Mouse (Mus musculus) hindbrain, embryonic 14.5 days (tissue): ENCODE data around the gene Pgam2. TPM values are rescaled to one million over a fixed set of nuclear protein-coding genes. Genes with fewer than 3 reads are reported as not detected.

Experiments
- ATAC-seq: fragments of 200-750 bp; cut with Nextera tagmentation; 2 replicates; pipeline ENCODE4 v1.8.0; 2017; ENCODE audit warnings: moderate number of reproducible peaks, mild to moderate bottlenecking, moderate TSS enrichment, moderate library complexity; ENCODE audit not compliant: low FRiP score
- DNase-seq: peaks from one replicate; pipeline ENCODE4 v3.0.0-alpha.2; 2015; ENCODE audit warnings: low spot score
- H3K27ac ChIP-seq: fragments of 300-500 bp; sonication (generic); 2 replicates; pipeline ENCODE4 v1.5.1; 2014; ENCODE audit warnings: mild to moderate bottlenecking, moderate library complexity
- H3K27me3 ChIP-seq: fragments of 300-500 bp; sonication (generic); 2 replicates; pipeline ENCODE4 v1.6.1; 2014; ENCODE audit warnings: mild to moderate bottlenecking, low read length, mixed read lengths; ENCODE audit not compliant: control insufficient read depth, insufficient read depth
- H3K36me3 ChIP-seq: fragments of 300-500 bp; sonication (generic); replicated peaks from 2 replicates; pipeline ENCODE4 v1.6.1; 2014; ENCODE audit not compliant: control insufficient read depth, insufficient read depth
- H3K4me1 ChIP-seq: fragments of 300-500 bp; sonication (generic); replicated peaks from 2 replicates; pipeline ENCODE4 v1.6.1; 2014; ENCODE audit warnings: antibody characterized with exemption, low read length, mixed read lengths; ENCODE audit not compliant: control insufficient read depth, insufficient read depth
- H3K4me2 ChIP-seq: fragments of 300-500 bp; sonication (generic); replicated peaks from 2 replicates; pipeline ENCODE4 v1.6.1; 2014; ENCODE audit warnings: mild to moderate bottlenecking, moderate library complexity
- H3K4me3 ChIP-seq: fragments of 300-500 bp; sonication (generic); replicated peaks from 2 replicates; pipeline ENCODE4 v1.5.1; 2014; ENCODE audit warnings: mild to moderate bottlenecking, low read length
- H3K9ac ChIP-seq: fragments of 300-500 bp; sonication (generic); 2 replicates; pipeline ENCODE4 v1.6.1; 2014
- H3K9me3 ChIP-seq: fragments of 300-500 bp; sonication (generic); 2 replicates; pipeline ENCODE4 v1.6.1; 2016; ENCODE audit warnings: low read length; ENCODE audit not compliant: control insufficient read depth
- WGBS: fragments of 180-500 bp; shearing (Covaris S2); extraction: QIAGEN DNeasy Blood & Tissue Kit; methylation state at CpG from one replicate; pipeline ENCODE4 v1.1.7; 2014; 5-methylcytosine and 5-hydroxymethylcytosine counted together
- polyA plus RNA-seq: library from polyadenylated mRNA; unstranded; fragments of >200 nt; fragmentation: Nextera tagmentation; extraction: Ambion mirVana; gene quantifications from 2 replicates; pipeline ENCODE4 v1.2.1, GENCODE M21; 2014

Pgam2 gene
- polyA plus RNA-seq, 1 experiment from 2014 or later: 2.9 TPM

DNA sequence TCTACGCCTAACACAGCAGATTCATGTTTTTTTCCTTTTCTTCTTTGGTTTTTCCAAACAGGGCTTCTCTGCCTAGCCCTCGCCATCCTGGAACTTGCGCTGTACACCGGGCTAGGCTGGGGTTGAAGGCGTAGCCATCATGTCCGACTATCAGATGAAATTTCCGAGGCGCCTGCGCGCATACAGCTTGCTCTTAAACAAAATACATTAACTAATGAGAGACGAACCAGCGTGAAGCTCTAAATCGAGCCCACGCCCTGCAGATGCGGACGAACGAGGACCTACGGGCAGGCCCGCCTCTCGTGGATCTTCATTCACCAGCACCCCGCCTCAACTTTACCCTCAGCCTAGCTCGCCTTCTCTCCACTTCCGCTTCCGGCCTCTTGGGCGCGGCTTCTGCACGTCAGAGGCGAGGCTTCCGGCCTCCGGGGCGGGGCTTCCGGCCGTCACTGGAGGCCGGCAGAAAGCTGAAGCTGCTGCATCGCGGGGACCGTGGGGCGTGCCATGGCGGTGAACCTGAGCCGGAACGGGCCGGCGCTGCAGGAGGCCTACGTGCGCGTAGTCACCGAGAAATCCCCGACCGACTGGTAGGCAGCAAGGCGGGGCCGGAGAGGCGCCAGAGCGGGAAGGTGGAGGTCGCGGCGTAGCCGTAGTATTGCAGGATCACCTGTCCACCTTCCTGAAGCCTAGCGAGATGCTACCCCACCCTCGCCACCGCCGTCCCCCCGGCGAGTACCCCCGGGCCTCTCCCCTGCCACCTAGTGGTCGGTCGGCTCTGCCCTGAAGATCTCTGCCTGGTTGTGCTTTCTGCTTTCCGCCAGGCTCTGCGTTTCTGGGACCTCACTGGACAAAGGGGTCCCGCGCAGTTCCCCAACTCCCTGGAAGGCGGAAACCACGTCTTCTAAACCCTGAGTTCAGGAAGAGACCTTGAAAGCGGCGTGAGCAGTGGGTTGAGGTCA lies 15.2 kb downstream of the Pgam2 start, which contains the start of gene Dbnl:
Gene Dbnl, plus strand, starts transcription at position 433 of the 959 bp plus-strand sequence.
- H3K9ac ChIP-seq: peak within 1 kb of the TSS; percentile 94
- H3K27ac ChIP-seq: peak within 1 kb of the TSS; percentile 93
- peak within 1 kb of the TSS; percentile 92 for H3K4me3 ChIP-seq
- no peaks in the 10 kb centered on the region for H3K27me3 ChIP-seq
- peaks cover 23% of the 10 kb centered on the region for H3K4me1 ChIP-seq
- peak; percentile 97 for DNase-seq
- WGBS: under 1% methylated on average over 67 of the region's 74 CpGs
- no peaks in the 10 kb centered on the region for H3K9me3 ChIP-seq
- H3K4me2 ChIP-seq: peak within 1 kb of the TSS; percentile 92
- peaks cover 29% of the 10 kb centered on the region for H3K36me3 ChIP-seq
- ATAC-seq: peak; percentile 96

DNA sequence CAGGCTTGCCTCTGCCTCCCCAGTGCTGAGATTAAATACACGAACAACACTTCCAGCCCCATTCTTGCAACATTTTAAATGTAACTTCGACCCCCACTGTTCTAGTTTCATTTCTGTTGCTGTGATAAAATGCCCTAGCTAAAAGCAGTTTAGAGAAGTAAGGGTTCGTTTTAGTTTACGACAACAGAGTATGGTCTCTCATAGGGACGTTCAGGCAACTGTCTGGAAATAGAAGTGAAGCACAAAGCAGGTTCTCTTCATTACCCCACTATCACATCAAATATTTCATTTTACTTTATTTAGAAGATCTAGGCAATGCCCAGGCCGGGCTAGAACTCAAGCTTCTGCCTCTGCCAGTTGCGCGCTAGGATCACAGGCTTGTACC lies 15.9 kb downstream of the Pgam2 start:
- Histone ChIP-seq H3K9ac (peak overlapping the region; percentile 94), H3K36me3 (peaks cover 22% of the 10 kb centered on the region), H3K4me1 (peaks cover 23% of the 10 kb centered on the region), H3K27ac (peak overlapping the region; percentile 93), H3K4me3 (peak overlapping the region; percentile 92), H3K27me3 (no peaks in the 10 kb centered on the region), H3K4me2 (peak overlapping the region; percentile 92), H3K9me3 (no peaks in the 10 kb centered on the region)
- DNase-seq (no peak), ATAC-seq (no peak)
- WGBS: 38% methylated on average over 8 of the region's 8 CpGs

DNA sequence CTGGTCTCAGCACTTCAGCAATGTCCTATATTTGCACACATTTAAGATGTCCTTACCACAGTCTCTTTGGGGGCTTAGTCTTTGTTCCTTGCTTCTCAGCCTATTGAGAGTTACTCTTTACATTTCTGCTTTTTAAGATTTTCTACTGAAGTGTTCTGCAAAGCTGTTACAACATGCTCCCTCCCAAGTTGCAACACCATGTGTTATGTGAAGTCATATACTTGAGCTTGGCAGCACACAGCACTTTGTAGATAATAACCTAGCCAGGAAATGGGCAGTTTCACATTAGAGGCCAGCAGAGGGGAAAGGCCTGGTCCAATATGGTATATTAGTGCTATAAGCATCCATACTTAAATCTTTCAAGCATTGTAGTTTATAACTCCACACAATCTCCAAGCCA lies 17.8 kb downstream of the Pgam2 start:
- H3K9me3 ChIP-seq: no peaks in the 10 kb centered on the region
- DNase-seq (no peak), ATAC-seq (no peak)
- no peak overlapping the region for H3K9ac ChIP-seq
- H3K27ac ChIP-seq: no peak overlapping the region
- no peaks in the 10 kb centered on the region for H3K27me3 ChIP-seq
- H3K4me3 ChIP-seq: no peak overlapping the region
- H3K4me1 ChIP-seq: peaks cover 23% of the 10 kb centered on the region
- peaks cover 7% of the 10 kb centered on the region; the same call in 1 of the 2 replicates for H3K36me3 ChIP-seq
- no peak overlapping the region for H3K4me2 ChIP-seq

DNA sequence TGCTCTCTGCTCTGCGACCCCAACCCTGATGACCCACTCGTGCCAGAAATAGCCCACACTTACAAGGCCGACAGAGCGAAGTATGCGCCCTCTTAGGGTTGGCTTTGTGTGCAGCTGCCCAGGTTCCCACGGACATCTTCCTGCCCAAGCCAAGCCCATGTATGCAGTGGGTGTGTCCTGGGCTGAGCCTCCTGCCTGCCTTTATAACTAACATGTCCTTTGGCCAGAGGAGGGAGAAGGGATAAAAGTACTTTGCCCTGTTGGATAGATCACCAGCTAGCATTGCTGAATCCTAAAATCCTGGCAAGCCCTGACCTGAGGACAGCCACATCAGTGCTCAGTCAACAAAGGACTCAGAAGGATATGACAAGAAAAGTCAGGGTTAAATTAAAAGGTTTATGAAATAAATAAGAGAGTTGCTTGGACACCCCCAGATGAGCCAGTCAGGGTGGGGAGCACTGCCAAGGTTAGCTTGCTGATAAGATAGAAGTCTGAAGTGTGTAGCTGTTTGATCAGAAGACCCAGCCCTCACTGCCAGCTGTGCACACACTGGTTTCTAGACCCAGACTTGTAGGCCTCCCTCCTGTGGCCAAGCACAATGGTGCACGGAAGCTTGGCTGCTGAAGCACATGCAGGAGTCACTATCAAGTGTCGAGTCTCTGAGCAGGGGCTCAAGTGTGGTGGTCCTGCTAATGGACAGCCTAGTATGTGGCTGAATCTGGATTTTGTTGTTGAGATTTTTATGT lies 21.2 kb downstream of the Pgam2 start:
- Histone ChIP-seq H3K4me2 (no peak overlapping the region), H3K27me3 (no peaks in the 10 kb centered on the region), H3K4me3 (no peak overlapping the region), H3K9me3 (no peaks in the 10 kb centered on the region), H3K4me1 (peaks cover 4% of the 10 kb centered on the region), H3K9ac (no peak overlapping the region), H3K27ac (no peak overlapping the region), H3K36me3 (peaks cover 12% of the 10 kb centered on the region; the same call in 1 of the 2 replicates)
- DNase-seq: no peak
- ATAC-seq: no peak
- WGBS: 74% methylated on average over 8 of the region's 8 CpGs

DNA sequence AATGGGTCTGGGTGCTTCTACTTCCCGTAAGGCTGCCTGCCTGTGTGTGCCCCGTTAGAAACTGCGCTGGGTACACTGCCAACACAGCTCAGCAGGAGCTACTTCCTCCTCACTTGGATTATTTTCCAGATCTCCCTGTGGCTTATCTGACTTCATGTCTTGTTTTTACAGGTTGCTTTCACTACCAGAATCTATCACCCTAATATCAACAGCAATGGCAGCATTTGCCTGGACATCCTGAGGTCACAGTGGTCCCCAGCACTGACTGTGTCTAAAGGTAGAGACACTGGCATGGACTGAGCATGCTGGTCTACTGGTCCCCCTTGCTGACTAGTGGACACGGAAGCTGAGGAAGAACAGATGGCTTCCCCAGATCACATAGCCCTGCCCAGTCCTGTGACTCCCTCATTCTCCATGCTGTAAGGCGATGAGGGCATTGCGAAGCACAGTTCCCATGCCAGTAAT lies 23.5 kb downstream of the Pgam2 start:
- DNase-seq (no peak), ATAC-seq (no peak)
- H3K4me3 ChIP-seq: no peak overlapping the region
- H3K27me3 ChIP-seq: no peaks in the 10 kb centered on the region
- H3K36me3 ChIP-seq: peaks cover 12% of the 10 kb centered on the region; the same call in 1 of the 2 replicates
- H3K9me3 ChIP-seq: no peaks in the 10 kb centered on the region
- no peak overlapping the region for H3K4me2 ChIP-seq
- H3K4me1 ChIP-seq: no peaks in the 10 kb centered on the region
- WGBS: 90% methylated on average over 6 of the region's 6 CpGs
- H3K9ac ChIP-seq: no peak overlapping the region
- no peak overlapping the region for H3K27ac ChIP-seq

DNA sequence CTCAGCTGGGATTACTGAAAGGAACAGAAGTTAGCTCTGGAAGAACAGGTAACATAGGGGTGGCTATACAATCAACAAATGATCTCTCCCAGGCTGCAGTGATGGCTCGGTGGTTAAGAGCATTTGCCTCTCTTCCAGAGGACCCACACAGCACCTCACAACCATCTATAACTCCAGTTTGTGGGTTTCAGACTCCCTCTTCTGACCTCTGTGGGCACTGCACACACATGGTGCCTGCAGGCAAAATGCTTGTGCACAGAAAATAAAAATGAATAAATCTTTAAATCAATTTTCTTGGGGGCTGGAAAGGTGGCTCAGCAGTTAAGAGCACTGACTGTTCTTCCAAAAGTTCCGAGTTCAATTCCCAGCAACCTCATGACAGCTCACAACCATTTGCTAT lies 25.1 kb downstream of the Pgam2 start:
- H3K9me3 ChIP-seq: no peaks in the 10 kb centered on the region
- H3K4me2 ChIP-seq: no peak overlapping the region
- H3K9ac ChIP-seq: no peak overlapping the region
- 69% methylated on average over 2 of the region's 2 CpGs for whole genome bisulfite sequencing
- ATAC-seq (no peak), DNase-seq (no peak)
- no peaks in the 10 kb centered on the region for H3K4me1 ChIP-seq
- H3K27ac ChIP-seq: no peak overlapping the region
- no peak overlapping the region for H3K4me3 ChIP-seq
- peaks cover 12% of the 10 kb centered on the region; the same call in 1 of the 2 replicates for H3K36me3 ChIP-seq
- H3K27me3 ChIP-seq: no peaks in the 10 kb centered on the region

DNA sequence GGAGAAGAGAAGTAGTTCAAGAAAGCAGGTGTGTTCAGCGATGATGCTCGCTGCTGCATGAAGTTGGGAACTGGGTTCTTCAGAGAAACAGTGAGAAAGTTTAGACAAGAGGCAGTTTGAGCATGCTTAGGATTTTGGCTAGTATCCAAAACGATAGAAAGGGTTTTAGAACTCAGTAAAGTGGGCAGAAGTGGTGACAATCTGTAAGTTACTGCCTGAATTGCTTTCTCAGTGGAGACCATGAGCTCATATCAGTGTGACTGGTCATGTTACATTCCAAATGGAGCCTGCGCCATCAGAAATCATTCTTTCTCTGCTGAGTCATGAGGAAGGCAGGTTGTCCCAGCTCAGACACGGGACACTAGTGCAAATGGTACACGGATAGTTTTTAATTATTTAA lies 37.5 kb downstream of the Pgam2 start:
- 89% methylated on average over 6 of the region's 6 CpGs for WGBS
- no peaks in the 10 kb centered on the region for H3K9me3 ChIP-seq

DNA sequence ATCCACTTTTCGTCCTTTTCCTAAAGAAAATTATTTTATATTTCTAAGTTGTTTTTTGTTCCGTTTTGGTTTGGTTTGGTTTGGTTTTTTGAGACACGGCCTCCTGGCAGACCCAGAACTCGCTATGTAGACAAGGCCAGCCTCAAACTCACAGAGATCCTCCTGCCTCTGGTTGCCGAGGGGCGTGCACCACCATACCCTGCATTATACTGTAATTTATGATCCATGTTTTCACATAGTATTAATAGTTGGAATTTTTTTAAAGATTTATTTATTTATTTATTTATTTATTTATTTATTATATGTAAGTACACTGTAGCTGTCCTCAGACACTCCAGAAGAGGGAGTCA lies 40.9 kb downstream of the Pgam2 start:
- WGBS: 22% methylated on average over 6 of the region's 6 CpGs
- Histone ChIP-seq H3K36me3 (no peaks in the 10 kb centered on the region), H3K9me3 (no peaks in the 10 kb centered on the region), H3K27ac (peak overlapping the region; percentile 93), H3K4me2 (peak overlapping the region; percentile 69), H3K9ac (peak overlapping the region; percentile 83), H3K27me3 (no peaks in the 10 kb centered on the region), H3K4me3 (peak overlapping the region; percentile 65), H3K4me1 (peaks cover 8% of the 10 kb centered on the region; the same call in 1 of the 2 replicates)
- ATAC-seq (peak; percentile 47; the same call in 1 of the 2 replicates), DNase-seq (no peak)

More for the DNA sequence above, 37.5 kb downstream of the Pgam2 start:
- H3K27me3 ChIP-seq: no peaks in the 10 kb centered on the region
- peaks cover 22% of the 10 kb centered on the region for H3K36me3 ChIP-seq
- DNase-seq: no peak
- no peak overlapping the region for H3K27ac ChIP-seq
- H3K4me3 ChIP-seq: no peak overlapping the region
- no peak overlapping the region for H3K4me2 ChIP-seq
- 0 out of 2 replicates have a peak, but pooled peaks cover 5% of the 10 kb centered on the region for H3K4me1 ChIP-seq
- ATAC-seq: no peak
- no peak overlapping the region for H3K9ac ChIP-seq
